Mouse (Mus musculus): ENCODE measurements around the gene Cplx1.

- TF ChIP-seq CHD1 (IDR thresholded peaks at IDR 0.05; ENCODE audit: low read depth, low read length) (no peak), MAZ (IDR thresholded peaks at IDR 0.05; ENCODE audit: low read depth, low read length) (no peak), TAL1 (IDR thresholded peaks at IDR 0.05; ENCODE audit: low read length) (no peak), CTCF (IDR thresholded peaks at IDR 0.05 in 2 of 3, conservative IDR thresholded peaks at IDR 0.05 in 1 of 3; ENCODE audit: control insufficient read depth in 1 of 3, insufficient read depth in 1 of 3, low read depth in 2 of 3, low read length in 3 of 3, poor library complexity in 1 of 3, severe bottlenecking in 1 of 3) (no peak), BHLHE40 (IDR thresholded peaks at IDR 0.05; ENCODE audit: borderline replicate concordance, low read depth, low read length) (no peak), HCFC1 (IDR thresholded peaks at IDR 0.05; ENCODE audit: low read depth, low read length) (no peak), POLR2AphosphoS2 (IDR thresholded peaks at IDR 0.05; ENCODE audit: low read length) (no peak), POLR2A (IDR thresholded peaks at IDR 0.05; ENCODE audit: control insufficient read depth in 1 of 2, insufficient read depth in 1 of 2, low read depth in 1 of 2, low read length in 2 of 2, poor library complexity in 1 of 2) (no peak), USF1 (IDR thresholded peaks at IDR 0.05; ENCODE audit: low read depth, low read length) (no peak)
Measured at GRCm38 (mm10) chr5:108518106-108518885, 31.5 kb downstream of the Cplx1 start.

All from MEL (cell line).